Mouse (Mus musculus): ENCODE results near the gene Nudt9. TPM values are rescaled to one million over a fixed set of nuclear protein-coding genes. Genes with fewer than 3 reads are reported as not detected.

The Nudt9 gene
- polyA plus RNA-seq, 1 experiment from 2014 or later, result 48.4 TPM

DNA sequence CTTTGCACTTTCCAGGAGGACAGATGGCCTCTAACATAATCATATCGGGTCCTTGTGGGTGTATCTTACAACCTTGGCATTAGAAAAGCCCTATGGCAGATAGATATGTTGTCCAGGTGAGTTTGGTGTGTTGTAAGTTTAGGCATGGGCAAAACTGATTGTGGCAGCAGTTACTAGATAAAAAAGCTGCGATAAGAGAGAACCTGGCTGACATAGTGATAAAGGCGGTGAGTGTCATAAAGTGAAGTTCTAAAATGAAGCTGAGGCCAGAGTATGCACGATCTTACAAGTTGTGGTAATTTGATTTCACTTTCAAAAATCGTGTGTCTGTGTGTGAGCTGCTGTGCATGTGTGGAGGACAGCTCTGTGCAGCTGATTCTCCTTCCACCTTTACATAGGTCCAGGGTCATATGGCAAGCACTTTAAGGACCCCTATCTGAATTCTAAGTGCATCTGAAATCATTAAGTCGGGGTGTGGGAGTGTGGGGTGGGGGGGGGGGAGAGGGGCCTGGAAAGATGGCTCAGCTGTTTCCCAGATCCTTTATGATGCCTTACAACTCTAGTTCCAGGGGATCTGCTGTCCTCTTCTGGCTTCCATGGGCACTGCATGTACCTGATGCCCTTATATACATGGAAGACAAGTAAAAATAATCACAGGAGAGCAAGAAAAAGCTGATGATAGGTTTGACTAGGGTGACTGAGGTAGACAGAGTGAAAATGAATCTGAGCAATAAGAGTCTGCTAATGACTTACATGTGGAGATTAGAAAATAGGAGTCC lies 6.8 kb upstream of the Nudt9 start:
- H3K36me3 ChIP-seq (ENCODE audit: control insufficient read depth, insufficient read depth, low read length), result no peaks in the 10 kb centered on the region
- ATAC-seq (ENCODE audit: insufficient number of reproducible peaks, insufficient read depth, low FRiP score, low read depth), result no peak
- no peak overlapping the region for H3K4me3 ChIP-seq (ENCODE audit: control insufficient read depth in 1 of 2, insufficient read depth in 1 of 2, low read depth in 1 of 2, low read length in 2 of 2)
- H3K9ac ChIP-seq (ENCODE audit: low read length), result no peak overlapping the region
- no peaks in the 10 kb centered on the region for H3K9me3 ChIP-seq (ENCODE audit: control insufficient read depth, low read length)
- no peak overlapping the region for H3K27ac ChIP-seq (replicated peaks in 1 of 2; ENCODE audit: control insufficient read depth in 1 of 2, insufficient read depth in 1 of 2, low read depth in 2 of 2, low read length in 2 of 2)
- 59% methylated on average over 6 of the region's 6 CpGs for WGBS
- no peaks in the 10 kb centered on the region for H3K27me3 ChIP-seq (ENCODE audit: control insufficient read depth, insufficient read depth, low read length)
- peaks cover 5 to 15% of the 10 kb centered on the region in 2 experiments for H3K4me1 ChIP-seq (ENCODE audit: control insufficient read depth in 2 of 2, insufficient read depth in 2 of 2, low read length in 2 of 2)
- no peak overlapping the region for H3K4me2 ChIP-seq (ENCODE audit: low read length)

DNA sequence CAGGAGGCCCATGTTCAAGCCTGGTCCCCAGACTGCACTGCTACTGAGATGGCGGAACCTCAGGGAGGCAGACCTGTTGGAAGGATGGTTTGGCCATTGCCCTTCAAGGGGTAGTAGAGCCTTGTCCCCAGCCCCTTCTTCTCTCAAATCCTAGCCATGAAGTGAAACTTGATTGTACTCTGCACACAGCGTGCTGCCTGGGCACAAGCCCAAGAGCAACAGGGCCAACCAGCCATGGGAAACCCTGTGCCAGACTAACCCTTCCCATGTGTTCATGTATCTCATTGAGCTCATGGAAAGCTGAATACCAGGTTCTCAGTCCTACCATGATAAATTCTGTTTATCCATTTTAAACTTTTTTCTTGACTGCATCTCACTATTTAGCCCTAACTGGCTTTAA lies 3.2 kb upstream of the Nudt9 start:
- H3K27ac ChIP-seq (replicated peaks in 1 of 2; ENCODE audit: control insufficient read depth in 1 of 2, insufficient read depth in 1 of 2, low read depth in 2 of 2, low read length in 2 of 2), result peak overlapping the region; percentile 48 to 68; a peak in 3 of 4 replicates
- no peak overlapping the region for H3K4me3 ChIP-seq (ENCODE audit: control insufficient read depth in 1 of 2, insufficient read depth in 1 of 2, low read depth in 1 of 2, low read length in 2 of 2)

GRCm38 (mm10) chr5:104043704-104044103 lies 2.4 kb upstream of the Nudt9 start:
- no peaks in the 10 kb centered on the region for H3K36me3 ChIP-seq (ENCODE audit: control insufficient read depth, insufficient read depth, low read length)
- no peaks in the 10 kb centered on the region for H3K27me3 ChIP-seq (ENCODE audit: control insufficient read depth, insufficient read depth, low read length)
- H3K9me3 ChIP-seq (ENCODE audit: control insufficient read depth, low read length), result no peaks in the 10 kb centered on the region
- H3K4me1 ChIP-seq (ENCODE audit: control insufficient read depth in 2 of 2, insufficient read depth in 2 of 2, low read length in 2 of 2), result peaks cover 7 to 27% of the 10 kb centered on the region in 2 experiments
- peak overlapping the region; percentile 2 to 68 for H3K27ac ChIP-seq (replicated peaks in 1 of 2; ENCODE audit: control insufficient read depth in 1 of 2, insufficient read depth in 1 of 2, low read depth in 2 of 2, low read length in 2 of 2)
- H3K9ac ChIP-seq (ENCODE audit: low read length), result no peak overlapping the region
- WGBS, result 15% methylated on average over 2 of the region's 2 CpGs
- H3K4me2 ChIP-seq (ENCODE audit: low read length), result 0 out of 2 replicates have a peak overlapping the region, but pooled peaks have one; percentile 4
- no peak for ATAC-seq (ENCODE audit: insufficient number of reproducible peaks, insufficient read depth, low FRiP score, low read depth)
- H3K4me3 ChIP-seq (ENCODE audit: control insufficient read depth in 1 of 2, insufficient read depth in 1 of 2, low read depth in 1 of 2, low read length in 2 of 2), result no peak overlapping the region

More for the DNA sequence above, 3.2 kb upstream of the Nudt9 start:
- no peaks in the 10 kb centered on the region for H3K27me3 ChIP-seq (ENCODE audit: control insufficient read depth, insufficient read depth, low read length)
- peaks cover 7 to 22% of the 10 kb centered on the region in 2 experiments for H3K4me1 ChIP-seq (ENCODE audit: control insufficient read depth in 2 of 2, insufficient read depth in 2 of 2, low read length in 2 of 2)
- no peaks in the 10 kb centered on the region for H3K9me3 ChIP-seq (ENCODE audit: control insufficient read depth, low read length)
- no peak for ATAC-seq (ENCODE audit: insufficient number of reproducible peaks, insufficient read depth, low FRiP score, low read depth)
- H3K36me3 ChIP-seq (ENCODE audit: control insufficient read depth, insufficient read depth, low read length), result no peaks in the 10 kb centered on the region
- H3K9ac ChIP-seq (ENCODE audit: low read length), result no peak overlapping the region
- 71% methylated on average over 2 of the region's 2 CpGs for WGBS
- no peak overlapping the region for H3K4me2 ChIP-seq (ENCODE audit: low read length)

GRCm38 (mm10) chr5:104047200-104048105 lies 1.3 kb downstream of the Nudt9 start:
- peak overlapping the region; percentile 89 for H3K9ac ChIP-seq (ENCODE audit: low read length)
- ATAC-seq (ENCODE audit: insufficient number of reproducible peaks, insufficient read depth, low FRiP score, low read depth), result no peak; the same call in 1 of the 2 replicates
- H3K27ac ChIP-seq (replicated peaks in 1 of 2; ENCODE audit: control insufficient read depth in 1 of 2, insufficient read depth in 1 of 2, low read depth in 2 of 2, low read length in 2 of 2), result peak overlapping the region; percentile 68 to 72
- H3K36me3 ChIP-seq (ENCODE audit: control insufficient read depth, insufficient read depth, low read length), result peaks cover 21% of the 10 kb centered on the region
- H3K4me3 ChIP-seq (ENCODE audit: control insufficient read depth in 1 of 2, insufficient read depth in 1 of 2, low read depth in 1 of 2, low read length in 2 of 2), result peak overlapping the region; percentile 75 to 76
- H3K27me3 ChIP-seq (ENCODE audit: control insufficient read depth, insufficient read depth, low read length), result no peaks in the 10 kb centered on the region
- peak overlapping the region; percentile 82 for H3K4me2 ChIP-seq (ENCODE audit: low read length)
- no peaks in the 10 kb centered on the region for H3K9me3 ChIP-seq (ENCODE audit: control insufficient read depth, low read length)
- H3K4me1 ChIP-seq (ENCODE audit: control insufficient read depth in 2 of 2, insufficient read depth in 2 of 2, low read length in 2 of 2), result peaks cover 7 to 27% of the 10 kb centered on the region in 2 experiments
- 3% methylated on average over 19 of the region's 19 CpGs for WGBS

DNA sequence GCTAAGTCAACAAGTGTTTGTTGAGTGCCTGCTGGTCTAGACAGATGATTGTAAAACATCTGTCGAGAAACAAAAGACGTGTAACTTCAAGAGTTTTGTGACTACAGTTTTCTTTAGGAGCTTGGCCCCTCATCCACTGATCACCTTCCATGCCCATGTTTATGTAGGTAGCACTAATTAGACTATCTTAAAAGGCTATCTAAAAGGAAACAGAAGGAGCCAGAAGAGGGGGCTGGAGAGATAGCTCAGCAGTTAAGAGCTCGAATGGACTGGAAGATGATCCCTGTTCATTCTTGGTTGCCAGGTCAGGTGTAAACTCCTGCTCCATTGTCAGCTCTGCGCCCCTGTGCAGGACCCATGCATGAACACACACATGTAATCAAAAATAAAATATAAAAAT lies 2.0 kb downstream of the Nudt9 start:
- Histone ChIP-seq H3K27ac (replicated peaks in 1 of 2; ENCODE audit: control insufficient read depth in 1 of 2, insufficient read depth in 1 of 2, low read depth in 2 of 2, low read length in 2 of 2) (0 out of 4 replicates have a peak overlapping the region, but pooled peaks of 1 of the 2 experiments have one; percentile 72), H3K36me3 (ENCODE audit: control insufficient read depth, insufficient read depth, low read length) (peaks cover 28% of the 10 kb centered on the region), H3K4me2 (ENCODE audit: low read length) (peak overlapping the region; percentile 82), H3K4me1 (ENCODE audit: control insufficient read depth in 2 of 2, insufficient read depth in 2 of 2, low read length in 2 of 2) (peaks cover 4 to 27% of the 10 kb centered on the region in 2 experiments), H3K27me3 (ENCODE audit: control insufficient read depth, insufficient read depth, low read length) (no peaks in the 10 kb centered on the region), H3K9me3 (ENCODE audit: control insufficient read depth, low read length) (no peaks in the 10 kb centered on the region), H3K9ac (ENCODE audit: low read length) (peak overlapping the region; percentile 89), H3K4me3 (ENCODE audit: control insufficient read depth in 1 of 2, insufficient read depth in 1 of 2, low read depth in 1 of 2, low read length in 2 of 2) (peak overlapping the region in 1 of 2 experiments; percentile 76; a peak in 2 of 4 replicates)
- 51% methylated on average over 4 of the region's 4 CpGs for WGBS
- ATAC-seq (ENCODE audit: insufficient number of reproducible peaks, insufficient read depth, low FRiP score, low read depth), result no peak

GRCm38 (mm10) chr5:104052956-104053355 lies 6.8 kb downstream of the Nudt9 start:
- Histone ChIP-seq H3K4me3 (ENCODE audit: control insufficient read depth in 1 of 2, insufficient read depth in 1 of 2, low read depth in 1 of 2, low read length in 2 of 2) (no peak overlapping the region), H3K9ac (ENCODE audit: low read length) (no peak overlapping the region), H3K27me3 (ENCODE audit: control insufficient read depth, insufficient read depth, low read length) (no peaks in the 10 kb centered on the region), H3K9me3 (ENCODE audit: control insufficient read depth, low read length) (no peaks in the 10 kb centered on the region), H3K27ac (replicated peaks in 1 of 2; ENCODE audit: control insufficient read depth in 1 of 2, insufficient read depth in 1 of 2, low read depth in 2 of 2, low read length in 2 of 2) (no peak overlapping the region), H3K36me3 (ENCODE audit: control insufficient read depth, insufficient read depth, low read length) (peaks cover 53% of the 10 kb centered on the region), H3K4me1 (ENCODE audit: control insufficient read depth in 2 of 2, insufficient read depth in 2 of 2, low read length in 2 of 2) (peaks cover 0 to 4% of the 10 kb centered on the region in 2 experiments; a peak in 3 of 4 replicates), H3K4me2 (ENCODE audit: low read length) (no peak overlapping the region)
- no peak for ATAC-seq (ENCODE audit: insufficient number of reproducible peaks, insufficient read depth, low FRiP score, low read depth)
- WGBS, result 61% methylated on average over 8 of the region's 8 CpGs

DNA sequence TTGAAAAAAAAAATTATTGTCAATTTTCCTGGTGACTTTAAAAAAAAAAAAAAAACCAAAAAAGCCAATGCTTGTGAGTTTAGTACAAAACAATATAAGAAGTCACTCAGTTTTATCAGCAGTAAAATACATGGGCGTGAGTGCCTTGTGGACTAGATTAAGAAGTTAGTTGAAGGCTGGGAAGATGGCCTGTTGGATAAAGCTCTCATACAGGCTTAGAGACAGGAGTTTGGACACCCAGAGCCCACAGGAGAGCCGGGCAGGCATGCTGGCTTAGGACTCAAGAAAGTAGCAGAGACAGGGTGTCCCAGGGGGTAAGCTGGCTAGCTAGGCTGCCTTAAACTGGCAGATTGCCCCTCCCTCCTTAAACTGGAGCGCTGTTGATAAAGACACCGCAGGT lies 8.8 kb downstream of the Nudt9 start:
- no peak for ATAC-seq (ENCODE audit: insufficient number of reproducible peaks, insufficient read depth, low FRiP score, low read depth)
- H3K4me1 ChIP-seq (ENCODE audit: control insufficient read depth in 2 of 2, insufficient read depth in 2 of 2, low read length in 2 of 2), result no peaks in the 10 kb centered on the region
- no peak overlapping the region for H3K9ac ChIP-seq (ENCODE audit: low read length)
- H3K4me2 ChIP-seq (ENCODE audit: low read length), result no peak overlapping the region
- WGBS, result 88% methylated on average over 4 of the region's 4 CpGs
- H3K9me3 ChIP-seq (ENCODE audit: control insufficient read depth, low read length), result no peaks in the 10 kb centered on the region
- no peaks in the 10 kb centered on the region for H3K27me3 ChIP-seq (ENCODE audit: control insufficient read depth, insufficient read depth, low read length)
- no peak overlapping the region for H3K27ac ChIP-seq (replicated peaks in 1 of 2; ENCODE audit: control insufficient read depth in 1 of 2, insufficient read depth in 1 of 2, low read depth in 2 of 2, low read length in 2 of 2)
- H3K4me3 ChIP-seq (ENCODE audit: control insufficient read depth in 1 of 2, insufficient read depth in 1 of 2, low read depth in 1 of 2, low read length in 2 of 2), result no peak overlapping the region
- H3K36me3 ChIP-seq (ENCODE audit: control insufficient read depth, insufficient read depth, low read length), result peaks cover 72% of the 10 kb centered on the region
